Mouse (Mus musculus): ENCODE data around the gene Phactr1.

DNA sequence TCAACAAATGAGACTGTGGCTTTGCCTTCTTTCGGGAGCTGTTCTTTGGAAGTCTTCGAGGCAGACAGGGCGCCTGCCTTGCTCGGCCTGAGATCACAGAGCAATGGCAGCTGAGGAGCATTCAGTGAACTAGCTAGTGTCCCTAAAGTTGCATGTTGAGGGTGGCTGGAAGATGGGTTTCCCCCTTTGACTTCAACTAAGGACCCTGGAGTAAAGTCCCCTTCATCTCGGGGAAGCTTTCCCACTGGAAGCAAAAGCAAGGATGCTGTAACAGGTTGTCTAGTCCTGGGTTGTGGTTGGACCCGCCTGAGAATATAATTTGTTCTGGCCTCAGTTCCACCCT, 235.4 kb downstream of the Phactr1 start:
- TF ChIP-seq GATA1 (IDR thresholded peaks at IDR 0.05; ENCODE audit: low read depth, low read length) (no peak), POLR2A (IDR thresholded peaks at IDR 0.05; ENCODE audit: control insufficient read depth in 1 of 2, insufficient read depth in 1 of 2, low read depth in 1 of 2, low read length in 2 of 2, poor library complexity in 1 of 2) (no peak), CHD2 (IDR thresholded peaks at IDR 0.05; ENCODE audit: low read length) (no peak), CTCF (IDR thresholded peaks at IDR 0.05 in 2 of 3, conservative IDR thresholded peaks at IDR 0.05 in 1 of 3; ENCODE audit: control insufficient read depth in 1 of 3, insufficient read depth in 1 of 3, low read depth in 2 of 3, low read length in 3 of 3, poor library complexity in 1 of 3, severe bottlenecking in 1 of 3) (no peak), ZKSCAN1 (IDR thresholded peaks at IDR 0.05; ENCODE audit: low read depth, low read length) (no peak), MAFK (IDR thresholded peaks at IDR 0.05; ENCODE audit: borderline replicate concordance, low read depth, low read length) (no peak)
